Mouse (Mus musculus) left cerebral cortex, postnatal 10 days (tissue): Measurements from ENCODE around the gene Csrp3. TPM values are rescaled to one million over a fixed set of nuclear protein-coding genes. Genes with fewer than 3 reads are reported as not detected.

Source experiments
- DNase-seq, 2 experiments: peaks; one replicate each; pipeline ENCODE4 v3.0.0; 2021 to 2022; ENCODE audit warnings: low spot score in 2 of 2, mixed read lengths in 1 of 2; ENCODE audit errors: extremely low spot score in 1 of 2
- intact Hi-C: fragments of 180-260 bp; cut with DNase I; formaldehyde crosslinking; loops from one replicate; pipeline ENCODE4 v1.15.1; 2025
- total RNA-seq, 2 experiments: library from RNA; stranded (reverse); gene quantifications; 2 replicates each; pipeline ENCODE4 v1.2.3; 2021

Gene Csrp3
- total RNA-seq, 2 experiments from 2014 or later = not detected

DNA sequence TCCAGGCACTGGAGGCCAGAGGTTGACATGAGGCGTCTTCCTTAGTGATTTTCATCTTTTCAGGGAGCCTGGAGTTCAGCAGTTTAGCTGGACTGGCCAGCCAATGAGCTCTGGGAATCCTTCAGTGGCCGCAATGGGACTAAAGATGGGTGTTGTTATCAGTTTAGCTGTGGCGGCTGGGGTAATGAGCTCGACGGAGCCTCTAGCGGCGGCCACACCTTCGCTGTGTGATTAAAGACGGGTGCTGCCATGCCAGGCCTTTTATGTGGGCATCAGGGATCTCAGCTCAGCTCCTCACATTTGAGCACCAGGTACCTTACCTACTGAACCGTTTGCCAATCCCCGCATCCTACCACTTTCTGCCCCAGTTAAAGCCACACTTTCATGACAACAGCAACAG, 23.5 kb upstream of the Csrp3 start:
- intact Hi-C loops = loop anchor here (5.0 kb wide), 1 partner anchor 54 kb away; no protein-coding TSS in a partner anchor
- no peak for DNase-seq

DNA sequence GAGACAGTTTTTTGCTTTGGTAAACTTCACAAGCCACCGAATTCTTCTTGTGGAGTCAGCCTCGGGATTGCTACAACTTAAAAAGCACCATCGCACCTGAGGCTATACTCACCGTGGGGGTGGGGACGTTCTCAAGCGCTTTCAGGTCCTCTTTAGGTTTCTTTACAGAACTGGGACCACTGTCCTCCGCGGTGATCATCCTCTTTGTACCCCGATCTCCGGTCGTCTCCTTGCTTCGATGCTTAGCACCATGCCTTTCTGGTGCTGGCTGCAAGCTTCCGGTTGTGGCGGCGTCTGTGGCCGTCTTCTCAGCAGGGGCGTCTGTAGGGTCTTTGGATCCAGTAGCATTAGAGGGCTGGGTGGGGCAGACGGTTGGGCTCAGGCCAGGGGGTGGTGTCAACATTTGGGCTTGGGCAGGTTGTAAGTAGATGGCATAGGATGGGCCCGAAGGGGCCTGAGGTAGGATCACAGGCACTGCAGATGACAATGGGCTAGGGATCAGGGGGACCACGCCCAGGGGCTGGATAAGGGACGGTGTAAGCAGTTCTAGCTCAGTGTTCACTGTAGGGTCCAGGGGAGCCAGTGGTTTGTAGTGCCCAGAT, 22.8 kb upstream of the Csrp3 start:
- DNase-seq = no peak
- intact Hi-C loops = loop anchor here (5.0 kb wide), 1 partner anchor 53 kb away; no protein-coding TSS in a partner anchor

DNA sequence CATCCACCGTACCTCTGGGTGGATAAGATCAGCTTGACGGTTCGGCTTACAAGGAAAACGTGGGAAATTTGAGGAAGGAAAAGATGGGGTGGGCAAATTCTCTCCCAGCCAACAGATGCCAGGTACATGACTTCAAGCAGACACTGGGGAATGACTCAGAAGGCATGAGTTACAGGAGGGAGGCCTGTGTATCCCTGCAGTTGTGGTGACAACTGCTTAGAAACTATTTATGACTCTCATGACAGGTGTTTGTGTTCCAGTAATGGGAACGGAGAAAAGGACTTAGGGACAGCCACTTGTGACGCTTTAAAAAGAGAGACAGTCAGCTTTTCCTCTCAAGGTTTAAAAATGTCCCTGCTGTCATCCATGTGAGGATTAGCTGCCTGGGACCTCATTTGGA, 22.3 kb upstream of the Csrp3 start:
- intact Hi-C loops = loop anchor here (5.0 kb wide), 1 partner anchor 53 kb away; no protein-coding TSS in a partner anchor
- DNase-seq = no peak

DNA sequence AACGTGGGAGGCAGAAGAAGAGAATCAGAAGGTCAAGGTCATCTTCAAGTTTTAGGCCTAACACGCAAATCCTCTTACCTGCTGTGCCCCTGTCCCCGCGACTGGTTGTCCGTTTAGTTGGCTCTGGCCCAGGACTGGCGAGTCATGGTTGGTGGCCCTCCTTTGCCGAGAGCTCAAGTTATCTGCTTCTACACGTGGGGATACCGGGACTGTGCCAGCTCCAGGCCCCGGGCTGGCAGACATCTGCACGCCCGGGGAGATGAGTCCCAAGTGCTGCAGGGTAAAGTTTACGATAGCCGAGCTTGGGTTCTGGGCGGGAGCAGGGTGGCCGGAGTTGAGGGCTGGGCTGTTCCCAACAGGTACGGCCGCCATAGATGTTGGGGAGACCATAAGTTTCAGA, 19.7 kb upstream of the Csrp3 start:
- intact Hi-C loops = no loop called here
- DNase-seq = no peak

DNA sequence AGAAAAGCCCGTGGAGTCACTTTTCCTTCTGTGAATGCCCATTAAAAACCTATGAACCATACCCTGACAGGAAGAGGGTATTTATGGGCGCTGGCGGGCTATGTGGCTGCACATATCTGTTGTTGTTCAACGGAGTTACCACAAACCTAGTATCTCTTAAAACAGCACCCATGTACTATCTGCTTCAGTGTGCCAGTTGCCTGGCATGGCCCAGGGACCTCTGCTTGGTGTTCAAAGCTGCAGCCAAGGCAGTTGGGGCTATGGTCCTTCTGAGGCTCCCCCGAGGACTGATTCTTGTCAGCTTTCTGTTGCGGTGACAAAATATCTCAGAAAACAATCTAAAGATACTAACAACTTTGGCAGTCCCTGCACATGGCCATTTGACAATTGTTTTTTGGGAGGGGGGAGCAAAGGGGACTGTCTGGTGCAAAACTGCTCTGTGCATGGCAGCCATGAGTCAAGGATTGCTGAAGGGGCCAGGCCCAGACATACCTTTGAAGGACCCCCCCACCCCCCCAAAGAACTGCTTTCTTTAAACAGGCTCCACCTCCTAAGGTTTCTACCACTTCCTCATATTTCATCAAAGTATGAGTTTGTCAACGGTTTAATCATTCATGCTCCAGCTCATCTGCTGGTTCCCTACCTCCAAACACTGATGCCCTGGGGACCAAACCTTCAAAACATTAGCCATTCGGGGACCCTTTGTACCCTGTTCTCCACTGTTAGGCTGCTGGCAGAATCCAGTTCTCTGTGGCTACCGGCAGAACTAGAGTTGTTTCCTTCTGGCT, 17.0 kb upstream of the Csrp3 start:
- intact Hi-C loops = no loop called here
- DNase-seq = no peak

DNA sequence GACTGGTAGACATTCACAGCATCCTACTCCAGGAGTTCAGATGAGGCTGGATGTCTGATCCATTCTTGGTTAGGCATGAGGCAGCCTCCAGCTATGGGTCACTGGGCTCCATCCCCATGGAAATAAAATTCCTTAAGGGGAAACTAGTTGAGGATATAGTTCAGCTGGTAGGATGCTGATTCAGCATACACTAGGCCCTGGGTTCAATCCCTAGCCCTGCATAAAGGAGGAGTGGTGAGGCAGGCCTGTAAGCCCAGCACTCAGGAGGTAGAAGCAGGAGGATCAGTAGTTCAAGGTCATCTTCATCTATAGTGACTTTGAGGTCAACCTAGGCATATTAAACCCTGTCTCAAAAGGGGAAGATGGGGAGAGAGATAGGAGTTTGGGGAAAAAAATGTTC, 16.4 kb upstream of the Csrp3 start:
- intact Hi-C loops = no loop called here
- no peak for DNase-seq

DNA sequence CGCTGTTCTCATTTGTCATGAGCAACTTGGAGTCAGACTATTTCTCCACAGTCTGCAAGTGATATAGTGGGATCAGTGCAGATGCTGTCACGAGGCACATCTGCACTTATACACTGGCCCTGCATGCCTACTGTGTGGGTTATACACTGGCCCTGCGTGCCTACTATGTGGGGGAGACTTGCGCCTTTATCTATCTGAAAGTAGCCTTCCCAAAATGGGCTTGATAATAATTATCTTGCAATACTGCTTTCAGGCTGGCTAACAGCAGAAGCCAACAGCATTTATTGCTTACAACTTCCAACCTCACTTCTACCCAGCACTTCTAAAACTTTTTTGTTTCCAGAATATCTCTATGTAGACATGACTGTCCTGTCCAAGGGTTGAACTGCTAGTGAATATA, 14.0 kb upstream of the Csrp3 start:
- DNase-seq = no peak
- intact Hi-C loops = no loop called here

DNA sequence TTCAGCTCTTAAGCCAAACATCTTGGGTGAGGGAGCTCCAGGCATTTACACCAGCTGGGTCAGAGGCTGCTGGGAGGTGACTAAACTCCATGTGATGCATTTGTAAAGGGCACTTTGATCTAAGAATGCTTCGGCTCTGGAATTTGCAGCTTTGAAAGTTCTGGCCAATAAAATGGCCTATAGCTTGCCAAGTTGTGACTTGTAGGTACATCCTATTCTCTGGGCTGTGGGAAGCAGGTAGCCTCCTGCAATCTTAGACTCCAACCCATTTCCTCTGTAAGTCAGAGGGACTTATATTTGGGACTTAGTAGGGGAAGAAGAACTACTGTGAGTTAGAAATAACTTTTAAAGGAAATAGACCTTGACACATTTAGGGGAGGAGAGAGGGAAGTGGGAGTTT, 13.1 kb upstream of the Csrp3 start:
- intact Hi-C loops = no loop called here
- no peak for DNase-seq

DNA sequence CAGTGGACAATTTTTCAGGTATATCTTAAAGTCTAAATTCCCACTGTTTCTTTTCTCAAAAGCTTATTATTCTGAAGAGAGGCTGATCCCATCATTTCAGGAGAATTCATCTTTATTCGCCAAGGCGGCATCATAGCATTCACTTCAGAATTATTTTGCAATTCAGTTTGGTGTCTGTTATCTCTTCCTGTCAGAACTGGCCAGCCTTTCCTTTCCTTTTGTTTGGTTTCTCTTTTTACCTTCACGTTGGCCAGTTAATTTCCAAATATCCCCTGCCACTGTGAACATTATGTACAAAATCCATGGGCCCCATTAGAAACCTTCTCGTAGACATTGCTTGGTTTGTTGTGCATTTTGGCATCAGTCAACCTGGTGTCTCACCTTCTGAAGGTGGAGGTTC, 11.5 kb upstream of the Csrp3 start:
- intact Hi-C loops = no loop called here
- no peak for DNase-seq

DNA sequence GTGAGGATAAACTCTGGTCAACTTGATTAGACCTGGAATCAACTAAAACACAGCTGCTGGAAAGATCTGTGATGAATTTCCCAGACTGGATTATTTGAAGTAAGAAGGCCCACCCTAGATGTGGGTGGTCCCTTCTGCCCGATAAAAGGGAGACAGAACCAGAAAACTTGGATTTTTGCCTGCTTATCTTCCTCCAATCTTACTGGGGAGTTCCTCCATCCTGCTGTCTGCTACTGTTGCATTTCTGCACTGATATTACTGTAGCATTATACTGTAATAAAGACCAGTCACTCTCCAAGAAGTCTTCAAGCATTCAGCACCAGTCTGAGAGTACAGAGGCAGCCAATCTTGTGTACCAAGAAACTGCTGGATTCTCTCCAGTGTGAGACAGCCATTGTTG, 10.4 kb upstream of the Csrp3 start:
- intact Hi-C loops = no loop called here
- DNase-seq = no peak

DNA sequence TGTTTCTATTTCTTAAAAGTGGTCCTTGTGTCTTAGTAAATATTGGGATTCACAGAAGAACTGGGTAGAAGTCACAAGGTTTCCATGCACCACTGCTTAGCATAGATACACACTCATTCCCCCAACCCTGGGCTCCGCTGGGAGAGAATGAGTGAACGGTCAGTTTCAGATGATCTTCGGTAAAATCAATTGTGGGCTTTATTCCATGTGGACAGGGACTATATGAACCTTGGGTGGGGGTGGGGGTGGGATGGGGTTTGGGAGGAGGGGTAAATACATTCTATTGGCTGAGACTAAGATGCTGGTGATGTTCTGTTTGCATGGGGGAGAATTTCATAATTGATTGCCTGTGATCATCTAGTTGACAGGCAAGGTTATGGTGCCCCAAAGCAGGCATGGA, 7.6 kb upstream of the Csrp3 start:
- intact Hi-C loops = no loop called here
- no peak for DNase-seq

DNA sequence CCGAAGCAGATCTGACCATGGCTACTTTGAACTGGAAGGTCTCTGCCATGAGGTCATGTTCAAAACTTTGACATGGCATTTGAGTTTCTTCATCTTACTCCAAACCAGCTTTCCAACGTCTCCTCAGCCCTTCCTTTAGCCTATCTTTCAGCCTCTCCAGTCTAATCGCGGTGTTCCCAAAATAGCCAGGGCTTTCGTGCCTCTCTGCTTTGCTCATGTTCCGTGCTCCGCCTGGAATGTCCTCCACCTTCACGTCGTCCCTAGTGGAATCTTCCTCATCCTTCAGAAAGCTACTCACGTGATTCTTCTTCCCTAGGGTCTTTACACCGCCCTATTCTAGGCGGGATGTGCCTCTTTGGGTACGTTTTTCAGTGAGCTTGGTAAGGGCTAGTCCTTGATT, 5.7 kb upstream of the Csrp3 start:
- no peak for DNase-seq
- intact Hi-C loops = no loop called here

DNA sequence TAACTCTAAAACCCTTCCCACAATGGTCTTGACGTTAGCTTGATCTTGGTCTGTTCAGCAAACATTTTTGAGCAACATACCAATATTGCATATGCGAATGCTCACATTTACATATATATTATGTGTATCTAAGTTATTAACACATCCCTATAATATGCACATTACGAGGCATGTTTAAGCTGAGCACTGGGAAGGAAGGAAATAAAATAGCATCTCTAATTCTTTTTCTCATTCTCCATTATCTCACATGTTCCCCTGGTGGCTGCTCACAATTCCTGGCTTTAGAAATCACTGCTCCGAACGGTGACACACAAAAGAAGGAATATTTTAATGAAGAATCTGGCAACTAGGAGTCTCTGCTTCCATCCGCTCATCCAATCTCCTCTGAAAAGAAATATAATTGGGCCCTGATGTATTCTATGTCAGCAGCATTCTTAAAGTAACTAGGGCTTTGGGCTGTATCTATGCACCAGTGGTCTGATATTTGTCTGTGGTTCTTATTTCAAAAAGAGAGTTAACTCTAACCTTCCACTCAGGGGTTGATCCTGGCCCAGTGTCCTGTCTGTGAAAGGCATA, 3.8 kb upstream of the Csrp3 start:
- intact Hi-C loops = no loop called here
- no peak for DNase-seq

DNA sequence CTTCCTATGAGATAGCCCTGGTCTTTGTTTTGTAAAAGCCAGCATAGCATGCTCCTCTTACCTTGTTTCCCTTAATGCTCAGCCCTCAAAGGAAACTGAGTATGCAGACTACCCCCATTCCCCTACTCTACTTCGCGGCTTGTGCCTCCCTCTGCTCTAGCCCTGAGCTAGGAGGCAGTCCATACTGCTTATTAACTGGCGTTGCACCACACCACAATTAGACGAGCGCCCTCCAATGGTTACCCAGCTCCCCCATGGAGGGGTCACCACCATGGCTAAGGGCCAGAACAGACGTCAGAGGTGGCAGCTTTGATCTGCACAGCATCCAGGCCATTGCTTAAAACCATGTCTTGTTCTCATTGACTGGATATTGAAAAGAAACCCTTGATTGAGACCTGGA, 1.1 kb downstream of the Csrp3 start:
- DNase-seq = no peak
- intact Hi-C loops = no loop called here

DNA sequence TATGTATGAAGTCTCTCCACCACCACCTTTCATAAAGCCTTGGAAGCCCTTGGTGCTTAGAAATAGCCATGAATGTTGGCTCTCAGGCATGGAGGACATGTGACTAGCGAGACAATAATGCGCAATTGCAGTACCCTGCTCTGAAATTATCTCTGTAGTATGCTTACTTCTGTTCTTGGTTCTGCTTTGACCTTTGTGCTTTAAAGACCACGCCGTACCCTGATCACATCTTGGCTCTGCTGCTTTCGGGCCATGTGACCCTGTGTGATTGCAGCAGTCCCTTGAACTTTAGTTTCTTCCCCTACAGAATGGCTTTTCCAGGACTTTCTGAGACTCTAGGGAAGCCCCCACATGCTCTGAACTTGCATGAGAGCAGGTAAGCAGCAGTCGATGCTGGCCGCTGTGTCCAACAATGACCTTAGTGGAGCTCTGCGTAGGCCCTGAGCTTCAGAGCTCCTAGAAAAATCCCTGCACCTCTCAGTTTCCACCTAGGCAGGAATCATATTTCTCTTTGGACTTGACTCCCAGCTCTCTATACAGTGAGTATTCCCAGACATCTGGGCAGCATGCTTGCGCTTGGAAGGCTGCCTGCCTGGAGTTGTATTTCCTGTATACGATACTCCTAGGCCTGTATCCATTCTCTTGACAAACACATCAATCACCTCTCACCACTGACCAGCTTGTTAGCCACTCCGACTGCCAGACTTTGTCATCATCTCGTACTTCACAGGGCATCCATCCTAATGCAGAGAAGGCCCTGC, 2.4 kb downstream of the Csrp3 start:
- DNase-seq = no peak
- intact Hi-C loops = no loop called here

DNA sequence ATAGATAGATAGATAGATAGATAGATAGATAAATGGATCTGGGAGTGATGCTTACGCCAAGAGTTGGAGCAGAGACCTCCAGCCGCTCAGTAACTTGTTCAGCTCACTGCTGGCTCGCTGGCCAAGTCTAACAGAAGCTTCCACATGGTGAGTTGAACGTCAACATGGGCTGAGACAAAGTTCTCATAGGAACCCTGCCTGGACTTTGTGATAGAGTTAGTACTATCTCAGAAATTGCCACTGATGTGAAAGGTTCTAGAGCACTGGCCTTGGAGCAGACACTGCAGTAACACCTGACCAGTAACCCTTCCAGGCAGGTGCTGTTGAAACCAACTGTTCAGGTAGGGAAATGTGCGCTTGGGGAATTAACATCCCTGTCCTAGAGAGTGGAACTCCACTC, 4.3 kb downstream of the Csrp3 start:
- intact Hi-C loops = no loop called here

DNA sequence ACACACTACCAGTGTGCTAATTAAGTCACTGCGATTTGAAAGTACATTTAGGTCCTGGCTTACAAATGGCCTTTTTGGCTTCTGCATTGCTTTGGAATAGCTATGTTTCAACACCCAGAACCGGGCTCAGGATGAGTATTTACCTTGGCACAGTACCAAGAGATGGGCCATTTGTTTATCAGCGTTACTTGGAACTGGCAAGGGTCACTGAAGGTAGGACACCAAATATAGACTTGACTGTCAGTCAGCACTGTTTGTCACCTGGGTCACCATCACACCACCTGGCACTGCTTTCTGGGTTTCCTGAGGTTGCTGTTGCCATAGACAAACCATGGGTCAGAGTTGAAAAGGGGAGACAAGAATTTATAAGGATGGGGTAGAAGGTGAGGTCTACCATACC, 5.5 kb downstream of the Csrp3 start:
- intact Hi-C loops = no loop called here
- DNase-seq = no peak

More for the DNA sequence above, 4.3 kb downstream of the Csrp3 start:
- no peak for DNase-seq

DNA sequence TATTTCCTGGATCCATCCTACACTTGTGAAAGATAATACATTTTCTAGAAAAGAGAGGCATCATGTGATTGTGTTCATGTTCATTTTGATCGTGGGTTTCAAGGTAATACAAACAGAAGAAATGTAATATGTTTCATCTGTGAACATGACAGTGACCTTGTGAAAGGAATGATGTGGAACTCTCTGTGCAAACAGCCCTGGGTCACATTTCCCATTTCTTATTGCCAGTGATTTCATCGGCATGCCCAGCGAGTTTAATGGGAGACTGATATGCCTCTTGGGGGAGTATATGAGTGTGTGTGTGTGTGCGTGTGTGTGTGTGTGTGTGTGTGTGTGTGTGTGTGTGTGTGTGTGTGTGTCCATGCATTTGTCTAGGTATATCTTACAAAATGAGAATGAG, 6.3 kb downstream of the Csrp3 start:
- no peak for DNase-seq
- intact Hi-C loops = no loop called here

DNA sequence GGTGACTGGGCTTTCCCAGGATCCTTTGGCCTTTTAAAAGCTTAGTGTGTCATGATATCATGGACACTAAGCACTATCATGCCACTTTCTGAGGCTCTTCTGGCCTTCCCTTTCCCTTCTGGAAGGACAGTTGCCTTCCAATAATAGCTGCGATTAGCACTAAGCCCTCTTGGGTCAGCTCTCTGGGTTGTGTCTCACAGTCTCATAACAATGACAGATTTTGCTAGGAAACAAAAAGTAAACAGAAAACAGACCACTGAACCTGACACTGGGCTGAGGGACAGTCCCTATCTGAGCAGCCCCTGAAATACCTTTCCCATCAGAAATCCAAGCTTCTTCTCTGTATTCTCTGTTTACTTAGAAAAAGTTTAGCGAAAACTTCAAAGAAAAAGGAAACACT, 7.3 kb downstream of the Csrp3 start:
- intact Hi-C loops = no loop called here
- no peak for DNase-seq

DNA sequence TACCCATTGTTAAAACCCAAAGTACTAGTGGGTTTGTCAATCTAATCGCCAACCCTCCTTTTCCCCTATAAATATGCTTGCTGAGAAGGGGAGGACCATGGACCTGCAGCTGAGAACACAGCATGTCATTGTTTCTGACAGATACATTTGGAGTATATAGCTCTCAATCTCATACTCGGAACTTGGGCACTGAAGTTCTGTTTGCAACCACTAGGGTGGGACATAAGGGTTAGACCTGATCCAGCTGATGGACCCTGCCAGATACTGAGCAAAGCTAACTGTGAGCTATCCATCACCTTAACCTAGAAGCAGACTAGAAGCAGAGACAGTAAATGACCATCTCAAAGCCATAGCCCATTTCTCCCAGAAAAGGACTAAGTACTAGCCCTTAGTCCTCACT, 9.4 kb downstream of the Csrp3 start:
- intact Hi-C loops = no loop called here
- no peak for DNase-seq
